ENCODE assay signal across 26 mouse cellular contexts in the genomic region with DNA sequence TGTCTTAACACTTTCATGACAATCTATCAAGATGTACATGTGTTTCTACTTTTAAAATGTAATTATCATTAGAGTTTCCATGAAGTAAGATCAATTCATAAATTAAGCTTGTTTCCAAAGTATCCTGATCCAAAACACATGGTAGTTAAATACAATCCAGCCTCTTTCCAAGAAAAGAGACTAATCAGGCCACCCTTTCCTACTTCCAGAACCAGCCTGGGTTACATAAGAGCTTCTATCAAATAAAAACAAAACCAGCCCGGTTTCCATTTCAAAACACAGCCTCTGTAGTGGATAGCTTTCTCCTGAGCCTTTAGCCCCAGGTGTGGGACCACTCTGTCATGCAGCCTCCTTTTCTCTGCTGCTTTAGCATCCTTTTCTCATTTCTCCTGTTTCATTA. TPM values are rescaled to one million over a fixed set of nuclear protein-coding genes. Genes with fewer than 3 reads are reported as not detected.
"Had no signal": no experiment of that assay in that cellular context is flagged by ENCODE, and none has a peak within 500 bp of the region (broad histone marks: within the 10 kb centered on the region; RNA-seq: fewer than 3 reads in every experiment).

No protein-coding gene starts in this region.

- H3K27me3 ChIP-seq: liver, embryonic 12.5 days; megakaryocyte, embryonic 14.5 days; midbrain, embryonic 15.5 days; neural tube, embryonic 12.5 days; stomach, embryonic 15.5 days had no signal

- H3K9me3 ChIP-seq: liver, embryonic 12.5 days; stomach, embryonic 15.5 days had no signal

- H3K27ac ChIP-seq: layer of hippocampus, adult 2 months; left cerebral cortex, adult 2 months; liver, embryonic 12.5 days; midbrain, embryonic 15.5 days; neural tube, embryonic 12.5 days; stomach, embryonic 15.5 days had no signal

- H3K36me3 ChIP-seq: liver, embryonic 12.5 days; midbrain, embryonic 15.5 days; neural tube, embryonic 12.5 days; stomach, embryonic 15.5 days had no signal

- H3K4me1 ChIP-seq: liver, embryonic 12.5 days; megakaryocyte, embryonic 14.5 days; midbrain, embryonic 15.5 days; neural tube, embryonic 12.5 days; stomach, embryonic 15.5 days had no signal

- H3K9ac ChIP-seq: liver, embryonic 12.5 days; lung, embryonic 14.5 days; midbrain, embryonic 15.5 days; neural tube, embryonic 12.5 days; stomach, embryonic 15.5 days had no signal

- ATAC-seq: liver, embryonic 12.5 days; midbrain, embryonic 15.5 days had no signal

- DNase-seq: kidney, adult 11 months; kidney, adult 9 months; kidney, postnatal 10 days; kidney, postnatal 4 days; lung, embryonic 14.5 days; lung, postnatal 10 days; lung, postnatal 4 days; right cerebral cortex, postnatal 4 days; thymus, adult 2 months; thymus, postnatal 36 days had no signal

- H3K4me3 ChIP-seq: layer of hippocampus, adult 2 months; left cerebral cortex, adult 2 months; liver, embryonic 12.5 days; megakaryocyte, embryonic 14.5 days; midbrain, embryonic 15.5 days; neural tube, embryonic 12.5 days; stomach, embryonic 15.5 days had no signal

- H3K4me2 ChIP-seq: liver, embryonic 12.5 days; lung, embryonic 14.5 days; midbrain, embryonic 11.5 days; midbrain, embryonic 15.5 days; neural tube, embryonic 12.5 days; stomach, embryonic 15.5 days had no signal

RNA-seq across cellular contexts. Expression of a gene that starts 2.2 kb away (rescaled TPM):
- total RNA-seq: layer of hippocampus, adult 2 months; layer of hippocampus, postnatal 14 days; left cerebral cortex, adult 2 months; left cerebral cortex, postnatal 14 days; monocyte, adult 5-6 weeks; neutrophil, adult 5-6 weeks had no signal
- polyA plus RNA-seq: limb, embryonic 11.5 days; liver, embryonic 12.5 days; liver, embryonic 16.5 days; lung, embryonic 14.5 days; midbrain, embryonic 11.5 days; midbrain, embryonic 15.5 days; neural tube, embryonic 12.5 days; spleen, adult 2 months; stomach, embryonic 15.5 days; testis, adult 2 months; thymus, adult 2 months had no signal
